In the genomic region with DNA sequence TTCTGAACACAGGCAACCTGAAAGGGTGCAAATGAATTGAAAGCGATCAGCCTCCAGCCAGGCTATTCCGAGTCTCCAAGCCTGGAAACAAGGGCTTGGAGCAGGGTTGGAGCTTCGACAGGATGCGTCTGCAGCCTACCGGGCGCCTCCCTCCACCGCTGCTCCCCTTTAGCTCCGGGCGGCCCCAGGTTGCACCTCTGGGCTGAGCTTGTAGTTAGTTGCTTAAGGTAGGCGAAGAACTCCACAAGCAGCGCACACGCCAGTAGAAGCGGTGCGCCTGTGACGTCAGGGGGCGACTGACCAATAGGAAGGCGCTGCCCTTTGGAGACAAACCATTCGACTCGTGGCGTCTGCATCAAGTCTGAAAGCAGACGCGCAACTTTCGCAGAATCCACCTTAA, we compare ENCODE assay signal across 10 mouse cellular contexts. TPM values are rescaled to one million over a fixed set of nuclear protein-coding genes. Genes with fewer than 3 reads are reported as not detected.
DNase-seq lines count a peak whose midpoint lies in the region; ATAC-seq and TF ChIP-seq lines count a peak whose summit lies in the region.
"Had no signal": no experiment of that assay in that cellular context is flagged by ENCODE, and none has a peak within 500 bp of the region (broad histone marks: within the 10 kb centered on the region; RNA-seq: fewer than 3 reads in every experiment).

No protein-coding gene starts in this region.

- no peak overlapping the region for H3K9ac ChIP-seq in lung, postnatal 0 days (replicated peaks; ENCODE audit: low read depth)
- no peak overlapping the region for H3K9ac ChIP-seq in heart, postnatal 0 days (replicated peaks; ENCODE audit: low read depth, low read length)
- no peak overlapping the region for H3K9ac ChIP-seq in limb, embryonic 14.5 days (ENCODE audit: low read depth, low read length, severe bottlenecking)

- WGBS in lung, postnatal 0 days: under 1% methylated on average over 23 of the region's 23 CpGs
- 3% methylated on average over 23 of the region's 23 CpGs for WGBS in heart, postnatal 0 days
- under 1% methylated on average over 22 of the region's 23 CpGs for WGBS in limb, embryonic 14.5 days
- WGBS in olfactory bulb, adult 2 months: under 1% methylated on average over 23 of the region's 23 CpGs

- ATAC-seq in lung, postnatal 0 days: peak; percentile 33
- ATAC-seq in heart, postnatal 0 days (ENCODE audit: insufficient read depth, low read depth): peak; percentile 59; the same call in 1 of the 2 replicates
- peak; percentile 77 for ATAC-seq in limb, embryonic 14.5 days (ENCODE audit: low FRiP score, low read depth)

- no peak for DNase-seq in lung, postnatal 0 days (ENCODE audit: low spot score)
- no peak for DNase-seq in lung, postnatal 25 days (ENCODE audit: low spot score)
- DNase-seq in embryo, embryonic 10 days (ENCODE audit: low spot score): peak; percentile 96
- DNase-seq in heart, postnatal 0 days (ENCODE audit: low spot score): no peak
- peak; percentile 83 for DNase-seq in limb, embryonic 14.5 days (ENCODE audit: low spot score)
- DNase-seq in cerebellum, adult 11 months: no peak
- DNase-seq in urinary bladder, postnatal 4 days (ENCODE audit: low spot score in 2 of 2): no peak

- TF ChIP-seq CTCF in lung, postnatal 0 days (IDR thresholded peaks at IDR 0.05): no peak
- no peak for TF ChIP-seq CTCF in heart, postnatal 0 days (IDR thresholded peaks at IDR 0.05; ENCODE audit: low read depth)
- no peak for TF ChIP-seq CTCF in olfactory bulb, adult 2 months (IDR thresholded peaks at IDR 0.05; ENCODE audit: insufficient read depth, low read depth, low read length)

- H3K9me3 ChIP-seq in lung, postnatal 0 days (ENCODE audit: low read length): no peaks in the 10 kb centered on the region
- H3K9me3 ChIP-seq in heart, postnatal 0 days (replicated peaks; ENCODE audit: control insufficient read depth, low read length): no peaks in the 10 kb centered on the region
- H3K9me3 ChIP-seq in limb, embryonic 14.5 days (ENCODE audit: control insufficient read depth, low read length): no peaks in the 10 kb centered on the region

- no peak for TF ChIP-seq POLR2A in limb, embryonic 14.5 days (IDR thresholded peaks at IDR 0.05; ENCODE audit: borderline replicate concordance, extremely low read depth, insufficient read depth, insufficient read length)
- TF ChIP-seq POLR2A in olfactory bulb, adult 2 months (IDR thresholded peaks at IDR 0.05; ENCODE audit: insufficient read depth, low read depth, low read length): peak; percentile 94

- H3K4me3 ChIP-seq in lung, postnatal 0 days (ENCODE audit: low read depth, low read length): peak overlapping the region; percentile 35
- H3K4me3 ChIP-seq in heart, postnatal 0 days (ENCODE audit: low read depth, low read length): peak overlapping the region; percentile 49
- H3K4me3 ChIP-seq in limb, embryonic 14.5 days (replicated peaks; ENCODE audit: low read length): peak overlapping the region; percentile 50
- H3K4me3 ChIP-seq in olfactory bulb, adult 2 months (ENCODE audit: insufficient read depth, low read depth, low read length): peak overlapping the region; percentile 79

- TF ChIP-seq EP300 in lung, postnatal 0 days (IDR thresholded peaks at IDR 0.05): no peak
- TF ChIP-seq EP300 in heart, postnatal 0 days (IDR thresholded peaks at IDR 0.05; ENCODE audit: low read depth): no peak

- H3K27ac ChIP-seq in lung, postnatal 0 days (ENCODE audit: low read length): no peak overlapping the region
- H3K27ac ChIP-seq in heart, postnatal 0 days (ENCODE audit: low read depth): no peak overlapping the region
- no peak overlapping the region for H3K27ac ChIP-seq in limb, embryonic 14.5 days (replicated peaks; ENCODE audit: low read depth, low read length)
- H3K27ac ChIP-seq in olfactory bulb, adult 2 months (ENCODE audit: insufficient read depth, low read depth, low read length): peak overlapping the region; percentile 85

- no peaks in the 10 kb centered on the region for H3K36me3 ChIP-seq in lung, postnatal 0 days (ENCODE audit: insufficient read depth, low read length)
- H3K36me3 ChIP-seq in heart, postnatal 0 days (replicated peaks; ENCODE audit: control insufficient read depth, insufficient read depth, low read length): no peaks in the 10 kb centered on the region
- no peaks in the 10 kb centered on the region for H3K36me3 ChIP-seq in limb, embryonic 14.5 days (ENCODE audit: control insufficient read depth, insufficient read depth, low read length)

- peaks cover 12% of the 10 kb centered on the region; the same call in 1 of the 2 replicates for H3K4me1 ChIP-seq in lung, postnatal 0 days (ENCODE audit: insufficient read depth, low read depth, low read length)
- peaks cover 16% of the 10 kb centered on the region for H3K4me1 ChIP-seq in heart, postnatal 0 days (ENCODE audit: control insufficient read depth, insufficient read depth)
- H3K4me1 ChIP-seq in limb, embryonic 14.5 days (ENCODE audit: control insufficient read depth, insufficient read depth, low read length): peaks cover 7% of the 10 kb centered on the region; the same call in 1 of the 2 replicates
- H3K4me1 ChIP-seq in olfactory bulb, adult 2 months (ENCODE audit: control insufficient read depth, insufficient read depth, low read length): no peaks in the 10 kb centered on the region

- peaks cover 71% of the 10 kb centered on the region for H3K27me3 ChIP-seq in lung, postnatal 0 days (replicated peaks; ENCODE audit: insufficient read depth, low read length)
- peaks cover 97% of the 10 kb centered on the region for H3K27me3 ChIP-seq in heart, postnatal 0 days (ENCODE audit: control insufficient read depth, insufficient read depth, low read length)
- peaks cover 94% of the 10 kb centered on the region for H3K27me3 ChIP-seq in limb, embryonic 14.5 days (ENCODE audit: control insufficient read depth, insufficient read depth, low read length)

- H3K4me2 ChIP-seq in lung, postnatal 0 days (replicated peaks; ENCODE audit: low read depth, low read length): peak overlapping the region; percentile 58; the same call in 1 of the 2 replicates
- peak overlapping the region; percentile 79 for H3K4me2 ChIP-seq in heart, postnatal 0 days (ENCODE audit: low read depth, low read length)
- peak overlapping the region; percentile 85 for H3K4me2 ChIP-seq in limb, embryonic 14.5 days (replicated peaks; ENCODE audit: low read depth, low read length, severe bottlenecking)

RNA-seq across cellular contexts. Expression of gene Dlx6, which starts 0.5 kb away (rescaled TPM):
- not detected in 2 replicates for polyA plus RNA-seq in lung, postnatal 0 days (2015; fragmentation: Nextera tagmentation; extraction: Ambion mirVana)
- not detected in 2 replicates for total RNA-seq in heart, postnatal 0 days (2014; rRNA removed; ENCODE audit: low replicate concordance)
- polyA plus RNA-seq in heart, postnatal 0 days (2015; fragmentation: Nextera tagmentation; extraction: Ambion mirVana): not detected in 2 replicates
- 6.8 and 7.4 TPM in 2 replicates for polyA plus RNA-seq in limb, embryonic 14.5 days (2012; rRNA removed)
- polyA plus RNA-seq in limb, embryonic 14.5 days (2014; fragmentation: Nextera tagmentation; extraction: Ambion mirVana): 1.00 and 1.8 TPM in 2 replicates
- not detected in 2 replicates for polyA plus RNA-seq in olfactory bulb, adult 2 months (2012; ENCODE audit: insufficient read depth, insufficient read length, low replicate concordance, missing spikeins)
- total RNA-seq: common myeloid progenitor, adult 5-6 weeks had no signal
- polyA plus RNA-seq: spleen, adult 2 months had no signal

RNA-seq across cellular contexts. Expression of gene Dlx5, which starts 19.3 kb away (rescaled TPM):
- polyA plus RNA-seq in lung, postnatal 0 days (2015; fragmentation: Nextera tagmentation; extraction: Ambion mirVana): not detected in 2 replicates
- total RNA-seq in heart, postnatal 0 days (2014; rRNA removed; ENCODE audit: low replicate concordance): 0.58 TPM in 1 of 2 replicates, not detected in the other
- polyA plus RNA-seq in heart, postnatal 0 days (2015; fragmentation: Nextera tagmentation; extraction: Ambion mirVana): 0.68 and 0.97 TPM in 2 replicates
- 18.8 and 20.8 TPM in 2 replicates for polyA plus RNA-seq in limb, embryonic 14.5 days (2012; rRNA removed)
- polyA plus RNA-seq in limb, embryonic 14.5 days (2014; fragmentation: Nextera tagmentation; extraction: Ambion mirVana): 35.1 and 35.7 TPM in 2 replicates
- not detected in 2 replicates for polyA plus RNA-seq in olfactory bulb, adult 2 months (2012; ENCODE audit: insufficient read depth, insufficient read length, low replicate concordance, missing spikeins)
- total RNA-seq: common myeloid progenitor, adult 5-6 weeks had no signal
- polyA plus RNA-seq: spleen, adult 2 months had no signal

Comparison
In these comparisons a context has a peak if more than half of its experiments do, and no peak if none do; other contexts are left out.
1. DNase-seq: peak in embryo, embryonic 10 days (single experiment) and limb, embryonic 14.5 days (single experiment); none in lung, postnatal 0 days (single experiment), lung, postnatal 25 days (single experiment), heart, postnatal 0 days (single experiment), cerebellum, adult 11 months (single experiment) and urinary bladder, postnatal 4 days (0 of 2).
2. RNA of gene Dlx5, which starts 19.3 kb away (polyA plus RNA-seq): 18.8 to 35.7 TPM in limb, embryonic 14.5 days; 0.68 to 0.97 TPM in heart, postnatal 0 days, not detected in lung, postnatal 0 days and not detected in olfactory bulb, adult 2 months; every median in the first group is over 10 times any median in the second.
3. Peak in every context shown above with its lines, with median percentiles within 50 percentile points of each other: ATAC-seq, H3K4me2 ChIP-seq and H3K4me3 ChIP-seq.